Mouse (Mus musculus) kidney, postnatal 36 days (tissue): Measurements from ENCODE around the gene Ppox.

Source experiments
- DNase-seq, 2 experiments: peaks; one replicate each; pipeline ENCODE4 v3.0.0; 2021 to 2022; ENCODE audit warnings: mixed read lengths in 2 of 2

Ppox gene

DNA sequence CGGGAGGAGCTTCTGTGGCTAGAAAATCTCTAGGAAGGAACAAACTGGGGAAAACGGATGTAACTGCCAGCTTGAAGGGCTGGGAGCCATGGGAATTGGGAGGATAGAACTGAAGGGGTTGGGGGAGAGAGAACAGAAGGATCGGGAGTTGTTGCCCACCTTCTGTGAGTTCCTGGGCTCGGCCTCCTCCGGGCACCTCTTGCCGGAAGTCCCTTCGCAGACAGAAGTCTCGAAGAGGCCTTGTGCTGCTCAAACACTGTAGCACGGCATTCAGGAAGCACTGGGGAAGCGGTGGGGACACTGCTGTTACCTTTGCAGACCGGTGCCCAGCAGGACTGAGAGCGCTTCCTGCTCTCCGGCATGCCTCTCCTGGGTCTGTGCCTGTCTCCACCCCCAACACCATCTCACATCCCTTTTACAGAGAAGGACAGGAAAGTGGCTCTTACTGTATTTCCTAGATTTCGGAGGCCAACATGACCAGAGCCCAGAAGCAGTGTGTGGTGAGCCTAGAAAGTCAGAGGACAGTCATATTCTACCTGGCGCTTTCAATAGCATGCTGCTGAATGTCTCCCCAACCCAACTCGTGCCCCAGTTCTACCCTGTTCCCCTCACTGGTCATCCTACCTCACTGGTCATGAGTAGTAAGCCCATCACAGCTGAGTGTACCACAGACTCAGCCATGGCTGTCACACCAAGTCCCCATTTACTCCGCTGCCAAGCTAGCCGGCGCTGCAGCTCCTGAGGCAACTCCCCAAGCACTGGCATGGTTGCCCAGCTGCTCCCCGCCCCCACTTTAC lies 4.3 kb upstream of the Ppox start:
- no peak for DNase-seq

DNA sequence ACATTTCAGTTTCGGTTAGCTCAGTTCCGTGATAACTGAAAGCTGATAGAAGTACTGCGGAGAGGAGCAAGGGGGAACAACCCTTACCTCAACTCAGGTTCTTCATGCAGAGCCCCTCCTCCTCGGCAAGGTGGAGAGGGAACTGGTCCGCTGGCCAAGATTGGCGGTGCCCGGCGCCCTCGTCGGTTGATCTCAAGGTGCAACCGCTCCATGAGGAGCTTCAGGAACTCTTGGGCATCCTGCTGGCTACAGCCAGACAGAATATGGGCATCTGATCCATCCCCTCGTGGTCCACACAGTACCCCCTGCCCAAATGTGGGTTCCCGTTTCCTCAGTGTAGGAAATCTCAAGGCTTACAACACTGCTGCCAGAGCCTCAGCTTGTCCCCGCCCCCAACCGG lies 3.5 kb upstream of the Ppox start:
- no peak for DNase-seq

DNA sequence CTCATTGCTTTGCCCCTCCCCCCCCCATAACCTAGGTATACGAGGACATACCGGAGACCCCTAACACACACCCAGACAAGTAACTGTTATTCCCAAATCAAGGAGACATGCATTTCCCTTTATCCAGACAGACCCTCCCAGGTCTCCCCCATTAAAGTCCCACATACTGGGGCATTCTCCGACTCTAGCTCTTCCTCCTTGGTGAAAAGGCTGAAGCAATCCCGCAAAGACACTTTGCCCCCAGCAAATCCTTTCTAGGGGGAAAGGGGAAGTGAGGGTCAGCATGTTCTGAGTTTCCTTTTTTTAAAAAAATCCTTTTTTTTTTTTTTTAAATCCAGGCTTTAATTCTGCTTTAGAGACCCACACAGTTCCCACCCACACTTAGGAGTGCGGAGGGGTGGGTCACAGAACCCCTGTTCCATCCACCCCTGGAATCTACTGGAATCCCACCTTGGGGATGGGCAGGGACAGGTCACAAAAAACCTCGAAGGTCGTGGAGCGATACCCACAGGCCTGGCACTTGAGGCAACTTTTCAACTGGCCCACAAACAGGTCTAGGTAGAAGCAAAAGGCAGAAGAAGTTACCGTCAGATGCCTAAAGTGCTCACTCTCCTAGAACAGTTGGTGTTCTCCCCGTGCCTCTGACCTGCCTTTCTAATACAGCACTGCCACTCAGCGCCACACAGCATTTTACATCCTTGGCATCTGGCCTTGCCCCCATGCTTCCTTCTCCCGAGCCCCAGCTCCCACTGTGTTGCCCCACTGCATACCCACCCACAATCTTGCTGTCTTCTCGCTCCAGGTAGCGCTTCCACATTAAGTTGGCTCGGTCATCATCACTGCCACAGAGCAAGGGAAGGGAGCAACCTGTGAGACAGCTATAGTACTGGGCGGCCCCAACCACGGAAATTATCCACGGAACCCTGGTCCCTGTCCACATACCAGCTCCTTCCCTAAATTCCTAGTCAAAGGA lies 2.5 kb upstream of the Ppox start:
- no peak for DNase-seq

DNA sequence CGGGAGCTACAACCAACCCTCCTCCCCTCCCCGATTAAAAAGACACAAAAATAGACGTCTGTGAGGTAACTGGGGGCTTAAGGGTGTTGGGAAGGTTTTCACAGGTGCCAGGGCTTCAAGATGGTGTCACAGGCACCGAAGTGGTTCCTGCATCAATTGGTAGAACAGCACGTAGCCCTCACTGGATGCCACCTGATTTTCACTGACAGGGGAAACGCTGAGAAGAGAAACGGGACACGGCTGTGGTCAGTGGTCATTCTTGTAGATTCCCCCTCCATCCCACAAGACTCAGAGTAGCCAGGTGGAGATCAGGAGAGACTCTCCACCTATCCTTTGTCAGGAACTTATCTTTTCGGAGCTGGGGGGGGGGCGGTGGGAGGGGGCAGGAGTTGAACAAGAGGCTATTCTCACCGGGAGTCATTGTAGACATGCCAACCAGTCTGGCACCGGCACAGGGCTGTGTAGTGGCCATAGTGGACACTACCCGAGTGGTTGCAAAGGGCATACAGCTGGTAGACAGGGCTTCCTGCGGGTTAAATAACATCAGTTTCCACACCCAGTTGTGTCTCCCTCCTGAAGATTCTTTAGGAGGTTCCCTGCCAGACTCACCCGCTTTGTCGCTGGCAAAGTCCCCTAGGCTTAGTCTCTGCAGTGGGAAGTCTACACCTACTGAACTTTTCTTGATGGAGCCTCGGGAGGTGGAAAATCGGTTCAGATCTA lies 1.3 kb upstream of the Ppox start:
- no peak for DNase-seq

DNA sequence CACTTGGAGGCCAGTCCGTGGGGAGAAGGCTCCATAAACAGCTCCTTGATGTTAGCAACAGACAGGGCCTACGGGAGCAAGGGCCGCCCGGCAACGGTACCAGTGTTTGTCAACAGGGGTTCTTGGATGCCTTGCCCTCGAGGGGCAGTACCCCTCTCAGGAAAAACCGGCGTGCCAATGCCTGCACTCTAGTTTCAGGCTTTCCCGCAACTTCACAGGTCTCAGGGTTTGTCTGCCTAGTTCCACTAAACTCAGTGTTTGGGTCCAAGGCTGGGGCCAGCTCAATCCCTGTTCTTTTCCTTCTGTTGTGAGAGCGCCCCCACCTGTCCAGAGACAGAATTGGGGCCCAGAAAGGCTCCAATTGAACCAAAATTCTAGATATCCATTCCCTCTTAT lies 540 bp upstream of the Ppox start:
- peak; percentile 85 to 91 for DNase-seq

DNA sequence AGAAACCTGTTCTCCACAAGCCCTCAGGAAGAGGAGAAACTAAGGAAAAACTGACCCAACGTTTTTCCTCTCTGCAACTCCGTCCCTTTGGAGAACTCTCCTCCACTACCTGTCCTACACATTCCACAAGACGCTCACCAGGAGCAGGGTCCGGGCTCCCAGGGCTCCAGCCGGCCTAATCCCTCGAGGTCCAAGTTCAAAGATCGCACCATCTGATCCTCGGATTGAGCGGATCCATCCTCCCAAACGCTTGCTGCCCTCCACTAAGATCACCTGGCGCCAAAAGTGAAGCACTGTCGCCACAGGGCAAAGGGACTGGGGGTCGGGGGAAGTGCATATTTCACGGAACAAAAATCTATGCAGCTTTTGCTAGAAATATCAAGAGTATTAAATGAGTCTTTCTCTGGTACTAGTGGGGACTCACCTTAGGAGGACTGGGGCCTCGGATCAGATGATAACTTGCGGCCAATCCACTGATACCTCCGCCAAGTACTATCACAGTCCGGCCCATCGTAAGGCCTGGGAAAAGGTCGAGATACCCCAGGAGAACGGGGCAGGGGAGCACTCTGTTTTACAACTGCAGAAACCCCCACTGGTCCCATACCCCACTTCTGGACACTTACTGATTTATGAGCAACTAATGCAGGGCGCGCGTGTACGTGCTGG lies 603 bp downstream of the Ppox start:
- DNase-seq = peak; percentile 54 to 64

DNA sequence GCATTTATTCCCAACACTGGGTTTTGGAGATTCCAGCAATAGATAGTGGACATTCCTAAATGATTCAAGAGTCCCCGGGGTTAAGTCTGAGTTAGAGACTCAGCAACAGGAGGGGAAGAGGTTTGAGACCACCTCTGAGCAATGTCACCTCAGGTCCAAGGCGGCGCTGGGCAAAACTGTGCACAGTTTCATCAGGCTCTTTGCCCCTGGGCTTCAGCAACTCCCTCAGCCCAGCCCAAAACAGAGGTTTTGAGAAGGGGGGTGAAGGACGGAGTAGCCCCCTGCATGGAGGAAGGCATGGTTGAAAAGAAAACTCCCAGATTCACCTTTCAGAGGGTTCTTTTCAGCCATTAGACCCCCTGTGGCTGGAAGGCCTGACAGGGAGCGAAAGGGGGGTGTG lies 1.3 kb downstream of the Ppox start:
- DNase-seq = no peak

DNA sequence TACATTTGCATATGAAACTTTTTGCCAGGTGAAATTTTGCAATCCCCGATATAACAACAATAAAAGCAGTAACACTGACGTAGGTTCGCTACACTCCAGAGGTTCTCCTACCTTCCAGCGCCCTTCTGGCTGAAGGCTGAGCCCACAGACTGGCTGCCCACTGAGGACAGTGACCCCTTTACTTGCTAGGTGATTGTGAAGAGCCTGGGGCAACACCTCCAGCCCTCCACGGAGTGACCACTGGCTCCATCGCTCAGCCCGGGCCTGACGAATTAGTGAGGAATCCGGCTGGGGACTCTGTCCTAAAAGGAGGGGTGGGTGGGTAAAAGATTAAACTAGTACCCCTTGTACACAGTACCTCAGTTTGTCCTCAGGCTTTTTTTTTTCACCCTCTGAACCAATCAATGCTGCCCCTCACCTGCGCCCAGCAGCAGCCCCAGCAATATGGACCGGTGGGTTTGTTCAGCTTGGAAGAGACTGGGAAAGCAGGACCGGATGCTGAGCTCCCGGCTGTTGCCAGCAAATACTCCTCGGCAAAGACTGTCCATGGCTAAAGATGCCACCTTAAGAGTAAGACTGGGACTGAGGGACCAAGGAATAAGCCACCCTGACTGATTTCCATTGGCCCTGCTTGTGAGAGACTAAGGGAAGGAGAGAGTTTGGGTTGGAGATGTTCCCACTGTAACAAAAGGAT lies 1.8 kb downstream of the Ppox start:
- no peak for DNase-seq

DNA sequence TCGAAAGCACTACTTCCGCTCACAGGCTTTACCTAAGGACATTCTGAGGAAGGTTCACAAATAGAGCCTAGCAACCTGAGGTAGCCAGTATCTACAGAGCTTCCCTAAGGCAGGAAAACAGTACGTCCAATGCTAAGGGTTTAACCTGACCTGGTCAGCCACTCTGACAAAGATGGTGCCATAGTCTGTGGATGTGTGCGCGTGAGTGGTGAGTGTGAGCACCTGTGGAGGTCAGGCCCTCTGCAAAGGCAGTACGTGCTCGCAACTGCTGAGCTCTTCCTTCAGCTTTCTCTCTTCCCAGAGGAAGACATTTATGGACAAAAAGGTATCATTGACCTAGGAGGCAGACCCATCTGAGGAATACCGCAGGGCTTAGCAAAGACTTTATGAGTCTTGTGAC lies 2.5 kb downstream of the Ppox start:
- DNase-seq = no peak

DNA sequence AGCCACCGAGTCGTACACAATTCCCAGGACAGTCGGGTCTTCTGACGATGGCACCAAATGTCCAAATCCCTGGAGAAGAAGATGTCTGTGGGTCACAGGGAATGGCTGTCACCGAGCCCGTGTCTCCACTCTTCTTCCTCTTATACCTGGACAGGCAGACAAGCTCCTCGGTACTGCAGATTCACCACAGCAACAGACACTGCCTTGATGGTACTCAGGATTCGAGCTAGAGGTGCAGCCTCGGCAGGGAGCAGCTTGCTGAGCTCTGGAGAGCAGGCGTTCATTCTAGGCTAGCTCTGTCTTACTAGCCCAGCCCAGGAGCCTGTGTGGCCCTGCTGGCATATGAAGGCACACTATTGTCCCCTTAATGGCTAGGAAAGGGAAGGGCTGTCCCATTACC lies 3.2 kb downstream of the Ppox start:
- no peak for DNase-seq

DNA sequence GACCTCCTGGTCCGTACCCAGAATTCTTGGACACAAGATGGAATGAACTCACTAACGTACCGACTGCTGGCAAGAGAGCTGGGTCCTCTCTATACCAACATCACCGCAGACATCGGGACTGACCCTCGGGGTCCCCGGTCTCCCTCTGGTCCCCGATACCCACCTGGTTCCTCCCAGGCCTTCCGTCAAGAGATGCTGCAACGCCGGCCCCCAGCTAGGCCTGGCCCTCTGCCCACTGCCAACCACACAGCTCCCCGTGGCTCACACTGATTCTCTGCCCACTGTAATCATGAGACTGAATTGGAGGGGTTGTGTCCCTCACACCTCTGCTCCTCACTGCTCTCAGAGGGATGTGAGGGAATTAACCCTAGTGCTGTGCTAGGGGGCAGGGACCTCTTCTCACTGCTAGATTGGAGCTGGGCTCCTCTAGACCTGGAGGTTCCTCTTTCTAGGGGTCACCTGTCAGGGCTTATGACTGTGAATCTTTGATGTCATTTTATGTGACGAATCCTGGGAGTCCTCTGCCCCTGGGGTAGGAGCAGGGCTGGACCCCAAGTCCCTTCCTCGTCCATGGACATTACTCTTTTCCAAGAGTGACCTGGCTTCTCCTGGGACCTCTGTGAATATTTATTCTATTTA lies 4.8 kb downstream of the Ppox start:
- DNase-seq = no peak

DNA sequence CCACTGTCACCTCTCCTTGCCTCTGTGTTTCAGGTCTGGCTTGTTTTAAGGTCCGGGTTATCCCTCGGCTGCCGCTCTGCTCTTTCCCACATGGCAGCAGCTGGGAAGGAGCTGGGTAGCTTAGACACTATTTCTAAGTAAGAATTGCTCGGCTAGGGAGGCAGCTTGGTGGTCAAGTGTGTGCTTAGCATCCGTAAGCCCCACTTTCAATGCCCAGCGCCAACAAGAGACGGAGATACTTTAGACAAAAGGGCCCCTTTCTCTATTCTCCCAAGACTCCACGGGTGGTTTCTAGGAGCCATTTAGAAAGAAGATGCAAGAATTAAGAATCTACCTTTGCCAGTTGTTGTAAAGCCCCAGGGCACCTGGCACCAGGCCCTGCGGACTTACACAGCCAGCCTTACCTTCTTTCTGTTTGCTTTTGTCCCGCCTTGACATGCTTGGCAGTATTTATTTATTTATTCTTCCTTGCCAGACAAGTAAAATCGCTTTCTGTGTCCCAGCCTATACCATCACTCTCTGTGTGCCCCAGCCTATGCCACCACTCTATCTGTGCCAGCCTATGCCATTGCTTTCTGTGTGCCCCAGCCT lies 5.7 kb downstream of the Ppox start:
- no peak for DNase-seq

DNA sequence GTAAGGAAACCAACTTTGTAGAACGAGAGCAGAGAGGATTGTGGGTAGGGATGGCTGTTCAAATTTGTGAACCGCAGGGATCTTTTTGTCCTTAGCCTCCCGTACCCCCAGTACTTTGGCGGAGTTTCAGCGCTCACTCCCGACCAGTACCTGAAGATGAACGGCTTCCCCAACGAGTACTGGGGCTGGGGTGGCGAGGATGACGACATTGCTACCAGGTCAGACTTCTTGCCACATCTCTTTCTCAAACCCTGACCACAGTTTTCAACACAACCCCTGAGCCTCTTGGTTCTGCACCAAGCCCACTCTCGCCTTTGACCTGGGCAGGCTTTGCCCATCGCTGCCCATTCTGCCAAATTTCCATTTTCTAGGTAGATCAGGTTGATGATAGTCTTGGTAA lies 6.8 kb downstream of the Ppox start:
- DNase-seq = no peak

DNA sequence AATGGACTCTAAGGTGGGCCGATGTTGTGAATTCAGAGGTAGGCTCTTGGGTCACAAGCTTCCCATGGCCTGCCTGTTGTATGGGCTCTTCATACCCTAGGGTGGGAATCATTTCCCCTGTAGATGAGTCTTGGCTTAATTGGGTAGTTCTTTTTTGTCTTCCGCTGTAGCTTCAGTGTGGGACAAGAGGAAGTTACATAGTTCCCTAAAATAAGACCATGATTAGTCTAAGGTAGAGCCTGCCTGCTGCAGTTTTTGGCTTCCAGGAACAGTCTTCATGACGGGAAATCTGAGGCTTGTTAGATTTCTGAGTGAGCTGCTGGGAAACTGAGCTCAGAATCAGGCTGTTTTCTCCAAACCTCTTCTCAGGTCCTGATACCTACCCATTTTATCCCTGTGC lies 8.9 kb downstream of the Ppox start:
- no peak for DNase-seq

DNA sequence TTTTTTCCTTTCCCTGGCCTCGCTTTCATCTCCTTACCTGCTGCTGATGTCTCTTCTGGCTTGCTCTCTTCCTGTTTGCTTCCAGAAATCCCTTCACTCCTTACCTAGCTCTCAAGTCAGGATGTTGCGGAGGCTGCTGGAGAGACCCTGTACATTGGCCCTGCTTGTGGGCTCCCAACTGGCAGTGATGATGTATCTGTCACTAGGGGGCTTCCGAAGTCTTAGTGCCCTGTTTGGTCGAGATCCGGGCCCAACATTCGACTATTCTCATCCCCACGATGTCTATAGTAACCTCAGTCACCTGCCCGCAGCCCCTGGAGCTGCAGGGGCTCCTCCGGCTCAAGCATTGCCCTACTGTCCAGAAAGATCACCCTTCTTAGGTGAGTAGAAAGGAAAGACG lies 9.4 kb downstream of the Ppox start:
- no peak for DNase-seq

DNA sequence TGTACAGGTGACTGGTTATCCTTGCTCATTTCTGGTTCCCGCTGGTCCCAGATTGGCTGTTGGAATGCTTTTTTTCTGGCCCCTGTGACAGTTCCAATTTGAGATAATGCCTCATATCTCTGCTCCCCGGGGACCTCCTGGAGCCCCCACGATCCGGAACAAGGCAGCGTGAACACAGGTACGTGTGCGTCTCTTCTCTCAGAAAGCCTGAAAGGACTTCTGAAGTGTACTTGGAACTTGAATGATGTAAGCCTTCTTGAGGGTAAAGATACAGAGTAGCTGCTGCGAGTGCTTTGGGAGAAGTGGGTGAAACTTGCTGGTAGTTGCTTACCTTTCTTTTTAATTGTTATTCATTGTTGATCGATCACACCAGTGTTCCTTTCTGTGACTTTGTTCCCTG lies 9.8 kb downstream of the Ppox start:
- DNase-seq = no peak

DNA sequence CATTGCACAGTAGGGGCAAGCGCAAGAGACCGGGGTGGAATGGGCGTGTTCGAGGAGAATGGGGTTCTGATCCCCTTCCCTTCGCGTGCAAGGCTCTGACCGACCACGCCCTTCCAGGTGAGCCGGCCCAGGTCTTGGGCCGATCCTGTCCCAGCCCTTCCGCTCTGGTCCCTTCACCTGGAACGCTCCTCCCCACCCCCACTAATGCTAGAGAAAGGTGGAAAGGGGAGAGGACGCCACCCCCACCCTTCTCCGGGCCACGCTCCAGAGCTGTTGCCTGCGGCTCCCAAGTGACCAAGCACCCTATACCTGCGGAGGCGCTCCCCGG lies 10.4 kb downstream of the Ppox start:
- peak; percentile 76 to 82 for DNase-seq

DNA sequence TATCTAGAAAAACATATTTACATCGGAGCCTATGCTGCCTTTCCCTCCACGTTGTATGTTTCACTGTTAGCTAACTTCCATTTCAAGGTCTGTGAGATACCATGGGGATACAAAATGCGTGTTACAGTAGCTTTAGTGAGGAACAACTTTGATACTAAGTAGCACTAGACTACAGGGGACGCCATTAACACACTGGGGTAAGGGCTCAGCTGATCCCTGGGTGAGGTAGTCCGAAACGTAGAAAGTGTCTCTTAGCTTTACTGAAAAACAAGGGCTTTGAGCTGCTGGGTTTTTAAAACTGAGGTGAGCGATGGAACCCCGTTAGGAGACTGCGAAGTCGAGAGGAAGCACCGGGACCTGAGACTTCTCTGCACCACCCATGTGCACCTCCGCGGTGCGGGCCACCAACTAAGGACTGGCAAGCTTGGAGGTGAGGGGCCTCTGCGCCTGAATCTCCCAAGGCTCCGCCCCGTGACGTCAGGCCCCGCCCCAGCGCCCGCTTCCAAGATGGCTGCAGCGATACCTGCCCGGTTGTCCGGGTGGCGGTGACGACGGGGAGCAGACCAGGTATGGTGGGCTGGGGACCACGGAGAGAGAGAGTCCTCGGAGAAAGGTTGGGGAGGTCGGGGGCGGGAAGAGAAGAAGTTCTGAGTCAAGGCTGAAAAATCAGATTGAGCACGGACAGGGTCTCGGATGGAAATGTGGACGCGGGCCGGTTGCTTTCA lies 11.0 kb downstream of the Ppox start, which contains the start of gene B4galt3:
B4galt3 (plus strand) TSS at position 481 of the 725 bp plus-strand sequence.
- DNase-seq = peak; percentile 97 to 99

DNA sequence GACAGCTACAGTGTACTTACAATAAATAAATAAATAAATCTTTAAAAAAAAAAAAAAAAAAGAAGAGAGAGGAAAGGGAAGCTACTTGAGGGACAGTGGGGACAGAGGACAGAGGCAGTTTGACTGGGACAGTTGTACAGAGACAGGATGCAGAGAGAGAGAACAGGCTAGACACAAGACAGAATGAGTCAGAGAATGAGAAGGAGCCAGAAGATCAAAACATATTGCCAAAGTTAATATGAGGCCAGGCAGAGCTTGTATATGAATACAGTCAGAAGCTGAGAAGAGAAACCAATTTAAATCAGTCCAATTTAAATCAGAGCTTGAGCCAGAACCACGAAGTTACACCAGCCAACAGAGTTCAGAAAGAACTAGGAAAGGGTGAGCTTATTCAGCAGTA lies 12.6 kb downstream of the Ppox start:
- DNase-seq = no peak

DNA sequence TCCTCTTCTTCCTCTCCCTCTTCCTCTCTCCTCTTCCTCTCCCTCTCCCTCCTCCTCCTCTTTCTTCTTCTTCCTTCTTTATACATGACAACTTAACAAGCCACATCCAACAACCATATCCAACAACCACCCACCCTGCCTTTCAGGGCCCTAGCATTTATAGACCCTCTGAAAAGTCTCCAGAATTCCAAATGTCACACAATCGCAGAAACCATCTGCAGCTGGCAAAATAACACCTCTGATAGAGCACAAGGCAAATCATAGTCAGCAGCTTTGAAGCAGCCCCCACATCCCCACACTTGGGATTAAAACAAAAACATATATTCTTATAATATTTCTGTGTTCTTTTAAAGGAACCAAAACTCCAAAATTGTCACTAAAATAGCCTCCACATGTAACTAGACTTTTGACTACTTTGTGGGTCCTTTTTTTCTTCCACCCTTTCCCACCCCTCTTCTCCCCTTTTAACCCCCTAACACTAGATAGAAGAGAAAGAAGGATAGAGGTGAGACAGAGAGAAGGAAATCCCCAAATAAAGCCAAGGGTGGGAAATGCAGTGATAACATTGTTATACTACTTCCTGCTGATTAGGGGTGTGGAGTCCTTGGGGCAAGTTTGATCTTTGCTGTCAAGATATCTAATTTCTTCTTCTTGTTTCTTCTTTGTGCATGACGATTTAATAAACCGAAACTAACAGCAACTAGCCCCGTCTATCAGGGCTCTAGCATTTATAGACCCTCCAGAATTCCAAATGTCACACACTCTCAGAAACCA lies 14.8 kb downstream of the Ppox start:
- no peak for DNase-seq
